Mouse (Mus musculus): ENCODE results near the gene Maml2. TPM values are rescaled to one million over a fixed set of nuclear protein-coding genes. Genes with fewer than 3 reads are reported as not detected.

Maml2 gene
- polyA plus RNA-seq, 1 experiment from 2014 or later = 1.6 TPM

- H3K27me3 ChIP-seq (ENCODE audit: insufficient read depth, low read length) = no peaks in the 10 kb centered on the region
- DNase-seq (no peak), ATAC-seq (no peak)
- H3K4me2 ChIP-seq (ENCODE audit: low read depth, low read length) = no peak overlapping the region
- 0 out of 2 replicates have a peak, but pooled peaks cover 4% of the 10 kb centered on the region for H3K4me1 ChIP-seq (ENCODE audit: insufficient read depth)
- WGBS (ENCODE audit: insufficient replicate concordance) = 64% methylated on average over 4 of the region's 4 CpGs
- H3K4me3 ChIP-seq (ENCODE audit: low read depth, low read length) = no peak overlapping the region
- H3K9ac ChIP-seq (replicated peaks) = no peak overlapping the region
- H3K9me3 ChIP-seq (ENCODE audit: low read length) = no peaks in the 10 kb centered on the region
- H3K36me3 ChIP-seq (replicated peaks; ENCODE audit: insufficient read depth, low read length) = no peaks in the 10 kb centered on the region
- H3K27ac ChIP-seq (ENCODE audit: low read depth) = no peak overlapping the region
- TF ChIP-seq EP300 (IDR thresholded peaks at IDR 0.05; ENCODE audit: low read depth) (no peak), CTCF (IDR thresholded peaks at IDR 0.05; ENCODE audit: low read depth) (no peak)
Observed at GRCm38 (mm10) chr9:13307226-13307625, 9.5 kb downstream of the Maml2 start.

DNA sequence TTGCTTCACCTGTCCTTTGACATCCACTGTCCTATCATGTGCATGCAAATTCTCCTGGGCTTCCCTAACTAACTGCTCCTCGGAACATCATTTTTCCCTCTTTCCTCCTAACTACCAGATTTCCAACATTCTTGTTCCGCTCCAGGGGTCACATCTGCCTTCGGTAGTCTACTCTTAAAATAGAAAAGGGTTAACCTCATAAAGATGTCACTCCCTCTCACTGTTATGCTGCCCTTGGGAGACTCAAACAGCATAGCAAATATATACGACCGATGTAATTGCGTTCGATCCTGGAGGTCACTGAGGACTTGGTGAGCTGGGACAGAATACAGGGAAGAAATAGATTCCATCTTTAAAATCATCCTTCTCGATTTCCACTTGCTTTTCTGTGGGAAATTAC lies 11.0 kb downstream of the Maml2 start:
- H3K27ac ChIP-seq (ENCODE audit: low read depth) = no peak overlapping the region
- ATAC-seq = no peak

GRCm38 (mm10) chr9:13309807-13310206 lies 12.1 kb downstream of the Maml2 start:
- no peaks in the 10 kb centered on the region for H3K9me3 ChIP-seq (ENCODE audit: low read length)
- WGBS (ENCODE audit: insufficient replicate concordance) = 63% methylated on average over 7 of the region's 7 CpGs
- H3K4me2 ChIP-seq (ENCODE audit: low read depth, low read length) = no peak overlapping the region
- no peak overlapping the region for H3K27ac ChIP-seq (ENCODE audit: low read depth)
- H3K27me3 ChIP-seq (ENCODE audit: insufficient read depth, low read length) = no peaks in the 10 kb centered on the region
- DNase-seq (no peak), ATAC-seq (no peak)
- no peak for TF ChIP-seq EP300 (IDR thresholded peaks at IDR 0.05; ENCODE audit: low read depth)
- no peak for TF ChIP-seq CTCF (IDR thresholded peaks at IDR 0.05; ENCODE audit: low read depth)
- H3K36me3 ChIP-seq (replicated peaks; ENCODE audit: insufficient read depth, low read length) = no peaks in the 10 kb centered on the region
- H3K4me3 ChIP-seq (ENCODE audit: low read depth, low read length) = no peak overlapping the region
- no peaks in the 10 kb centered on the region for H3K4me1 ChIP-seq (ENCODE audit: insufficient read depth)
- no peak overlapping the region for H3K9ac ChIP-seq (replicated peaks)

More for the DNA sequence above, 11.0 kb downstream of the Maml2 start:
- WGBS (ENCODE audit: insufficient replicate concordance) = 84% methylated on average over 8 of the region's 8 CpGs
- no peaks in the 10 kb centered on the region for H3K9me3 ChIP-seq (ENCODE audit: low read length)
- no peak overlapping the region for H3K4me2 ChIP-seq (ENCODE audit: low read depth, low read length)
- H3K4me3 ChIP-seq (ENCODE audit: low read depth, low read length) = no peak overlapping the region
- H3K27me3 ChIP-seq (ENCODE audit: insufficient read depth, low read length) = no peaks in the 10 kb centered on the region
- H3K4me1 ChIP-seq (ENCODE audit: insufficient read depth) = 0 out of 2 replicates have a peak, but pooled peaks cover 3% of the 10 kb centered on the region
- TF ChIP-seq EP300 (IDR thresholded peaks at IDR 0.05; ENCODE audit: low read depth) (no peak), CTCF (IDR thresholded peaks at IDR 0.05; ENCODE audit: low read depth) (no peak)
- no peak overlapping the region for H3K9ac ChIP-seq (replicated peaks)
- H3K36me3 ChIP-seq (replicated peaks; ENCODE audit: insufficient read depth, low read length) = no peaks in the 10 kb centered on the region
- DNase-seq = no peak

DNA sequence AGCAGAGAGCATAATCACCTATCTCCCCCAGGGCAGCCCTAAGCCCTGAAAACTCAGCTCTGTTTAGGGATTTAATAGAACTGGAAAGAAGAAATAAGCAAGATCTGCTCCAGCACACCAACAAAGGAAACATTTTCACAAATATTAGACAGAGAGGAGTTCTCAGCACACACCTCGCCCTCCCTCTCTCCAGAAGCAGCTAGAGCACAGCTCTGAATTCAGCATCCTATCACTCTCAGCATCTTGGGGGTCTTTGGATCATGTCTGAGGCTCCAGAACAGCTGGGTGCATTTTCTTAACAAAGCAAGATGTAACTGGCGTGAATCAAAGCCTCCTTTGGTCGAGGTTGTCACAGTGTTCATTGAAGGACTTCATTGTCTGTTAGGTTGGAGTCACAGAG lies 12.5 kb downstream of the Maml2 start:
- 60% methylated on average over 3 of the region's 3 CpGs for WGBS (ENCODE audit: insufficient replicate concordance)
- no peak overlapping the region for H3K9ac ChIP-seq (replicated peaks)
- TF ChIP-seq EP300 (IDR thresholded peaks at IDR 0.05; ENCODE audit: low read depth) (no peak), CTCF (IDR thresholded peaks at IDR 0.05; ENCODE audit: low read depth) (no peak)
- no peaks in the 10 kb centered on the region for H3K27me3 ChIP-seq (ENCODE audit: insufficient read depth, low read length)
- H3K36me3 ChIP-seq (replicated peaks; ENCODE audit: insufficient read depth, low read length) = no peaks in the 10 kb centered on the region
- no peaks in the 10 kb centered on the region for H3K4me1 ChIP-seq (ENCODE audit: insufficient read depth)
- H3K9me3 ChIP-seq (ENCODE audit: low read length) = no peaks in the 10 kb centered on the region
- H3K27ac ChIP-seq (ENCODE audit: low read depth) = no peak overlapping the region
- DNase-seq = no peak
- H3K4me2 ChIP-seq (ENCODE audit: low read depth, low read length) = no peak overlapping the region
- H3K4me3 ChIP-seq (ENCODE audit: low read depth, low read length) = no peak overlapping the region
- ATAC-seq = no peak

- no peak for TF ChIP-seq CTCF (IDR thresholded peaks at IDR 0.05; ENCODE audit: low read depth)
- no peak for TF ChIP-seq EP300 (IDR thresholded peaks at IDR 0.05; ENCODE audit: low read depth)
- Histone ChIP-seq H3K4me1 (ENCODE audit: insufficient read depth) (no peaks in the 10 kb centered on the region), H3K9ac (replicated peaks) (no peak overlapping the region), H3K4me2 (ENCODE audit: low read depth, low read length) (no peak overlapping the region), H3K36me3 (replicated peaks; ENCODE audit: insufficient read depth, low read length) (no peaks in the 10 kb centered on the region), H3K27me3 (ENCODE audit: insufficient read depth, low read length) (no peaks in the 10 kb centered on the region), H3K27ac (ENCODE audit: low read depth) (no peak overlapping the region), H3K4me3 (ENCODE audit: low read depth, low read length) (no peak overlapping the region), H3K9me3 (ENCODE audit: low read length) (no peaks in the 10 kb centered on the region)
- ATAC-seq (no peak), DNase-seq (no peak)
- WGBS (ENCODE audit: insufficient replicate concordance) = 27% methylated on average over 2 of the region's 2 CpGs
Observed at GRCm38 (mm10) chr9:13311094-13311493, 13.3 kb downstream of the Maml2 start.

GRCm38 (mm10) chr9:13313923-13314322 lies 16.2 kb downstream of the Maml2 start:
- Histone ChIP-seq H3K9ac (replicated peaks) (no peak overlapping the region), H3K9me3 (ENCODE audit: low read length) (no peaks in the 10 kb centered on the region), H3K4me3 (ENCODE audit: low read depth, low read length) (no peak overlapping the region), H3K27ac (ENCODE audit: low read depth) (no peak overlapping the region), H3K36me3 (replicated peaks; ENCODE audit: insufficient read depth, low read length) (no peaks in the 10 kb centered on the region), H3K27me3 (ENCODE audit: insufficient read depth, low read length) (no peaks in the 10 kb centered on the region), H3K4me1 (ENCODE audit: insufficient read depth) (no peaks in the 10 kb centered on the region), H3K4me2 (ENCODE audit: low read depth, low read length) (no peak overlapping the region)
- TF ChIP-seq CTCF (IDR thresholded peaks at IDR 0.05; ENCODE audit: low read depth) (no peak), EP300 (IDR thresholded peaks at IDR 0.05; ENCODE audit: low read depth) (no peak)
- no peak for ATAC-seq
- no peak for DNase-seq
- 77% methylated on average over 2 of the region's 2 CpGs for WGBS (ENCODE audit: insufficient replicate concordance)

GRCm38 (mm10) chr9:13314577-13315004 lies 16.8 kb downstream of the Maml2 start:
- no peak for DNase-seq
- Histone ChIP-seq H3K27me3 (ENCODE audit: insufficient read depth, low read length) (no peaks in the 10 kb centered on the region), H3K27ac (ENCODE audit: low read depth) (no peak overlapping the region), H3K36me3 (replicated peaks; ENCODE audit: insufficient read depth, low read length) (no peaks in the 10 kb centered on the region), H3K9me3 (ENCODE audit: low read length) (no peaks in the 10 kb centered on the region), H3K4me3 (ENCODE audit: low read depth, low read length) (no peak overlapping the region), H3K4me1 (ENCODE audit: insufficient read depth) (no peaks in the 10 kb centered on the region), H3K4me2 (ENCODE audit: low read depth, low read length) (no peak overlapping the region), H3K9ac (replicated peaks) (no peak overlapping the region)
- no peak for ATAC-seq
- TF ChIP-seq CTCF (IDR thresholded peaks at IDR 0.05; ENCODE audit: low read depth) = no peak
- no peak for TF ChIP-seq EP300 (IDR thresholded peaks at IDR 0.05; ENCODE audit: low read depth)
- 64% methylated on average over 5 of the region's 5 CpGs for WGBS (ENCODE audit: insufficient replicate concordance)
